18 mouse cellular contexts compared by ENCODE assay signal in the genomic region with DNA sequence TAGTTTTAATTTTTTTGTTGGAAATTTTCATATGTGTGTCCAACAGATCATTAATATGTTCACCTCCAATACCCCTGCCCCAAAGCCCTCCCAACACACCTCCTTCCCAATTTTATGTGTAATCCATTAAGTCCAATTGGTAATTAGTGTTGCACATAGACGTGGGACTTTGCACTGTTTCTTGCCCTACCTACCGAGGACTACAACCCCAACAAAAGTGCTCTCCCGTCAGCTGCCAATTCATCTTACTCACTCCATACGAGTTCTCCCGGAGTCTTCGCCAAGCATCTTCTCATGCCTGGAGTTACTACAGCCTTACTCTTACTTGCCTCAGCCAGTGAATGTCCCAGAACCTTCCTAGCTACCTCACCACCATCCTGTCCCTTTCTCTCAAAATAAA.
"Had no signal": no experiment of that assay in that cellular context is flagged by ENCODE, and none has a peak within 500 bp of the region (broad histone marks: within the 10 kb centered on the region; RNA-seq: fewer than 3 reads in every experiment).

No protein-coding gene starts in this region.

- H3K27me3 ChIP-seq: midbrain, embryonic 12.5 days; neural tube, embryonic 13.5 days; neural tube, embryonic 15.5 days had no signal

- H3K4me2 ChIP-seq: lung, embryonic 14.5 days; midbrain, embryonic 12.5 days; neural tube, embryonic 13.5 days; neural tube, embryonic 15.5 days had no signal

- H3K36me3 ChIP-seq: midbrain, embryonic 10.5 days had no signal

- H3K9ac ChIP-seq: lung, embryonic 14.5 days; midbrain, embryonic 12.5 days; neural tube, embryonic 13.5 days; neural tube, embryonic 15.5 days had no signal

- H3K27ac ChIP-seq: midbrain, embryonic 10.5 days; midbrain, embryonic 12.5 days; neural tube, embryonic 13.5 days; neural tube, embryonic 15.5 days had no signal

- H3K4me3 ChIP-seq: midbrain, embryonic 10.5 days; midbrain, embryonic 12.5 days; myocyte; neural tube, embryonic 13.5 days; neural tube, embryonic 15.5 days had no signal

- ATAC-seq: midbrain, embryonic 16.5 days had no signal

- H3K9me3 ChIP-seq: midbrain, embryonic 10.5 days; midbrain, embryonic 12.5 days; neural tube, embryonic 13.5 days; neural tube, embryonic 15.5 days had no signal

- H3K4me1 ChIP-seq: midbrain, embryonic 10.5 days; midbrain, embryonic 12.5 days had no signal

- DNase-seq: lung, embryonic 14.5 days; lung, postnatal 10 days; lung, postnatal 4 days; midbrain, embryonic 14.5 days; retina, postnatal 1 day; right cerebral cortex, adult 18-20 months; right cerebral cortex, postnatal 25 days; right cerebral cortex, postnatal 4 days; spleen, adult 18-20 months; thymus, adult 18-20 months; thymus, postnatal 14 days; thymus, postnatal 36 days had no signal
